Mouse (Mus musculus): Measurements from ENCODE around the gene Tmem259. TPM values are rescaled to one million over a fixed set of nuclear protein-coding genes. Genes with fewer than 3 reads are reported as not detected.

Tmem259 gene
- polyA plus RNA-seq, 1 experiment from 2014 or later, result 8.2 TPM

DNA sequence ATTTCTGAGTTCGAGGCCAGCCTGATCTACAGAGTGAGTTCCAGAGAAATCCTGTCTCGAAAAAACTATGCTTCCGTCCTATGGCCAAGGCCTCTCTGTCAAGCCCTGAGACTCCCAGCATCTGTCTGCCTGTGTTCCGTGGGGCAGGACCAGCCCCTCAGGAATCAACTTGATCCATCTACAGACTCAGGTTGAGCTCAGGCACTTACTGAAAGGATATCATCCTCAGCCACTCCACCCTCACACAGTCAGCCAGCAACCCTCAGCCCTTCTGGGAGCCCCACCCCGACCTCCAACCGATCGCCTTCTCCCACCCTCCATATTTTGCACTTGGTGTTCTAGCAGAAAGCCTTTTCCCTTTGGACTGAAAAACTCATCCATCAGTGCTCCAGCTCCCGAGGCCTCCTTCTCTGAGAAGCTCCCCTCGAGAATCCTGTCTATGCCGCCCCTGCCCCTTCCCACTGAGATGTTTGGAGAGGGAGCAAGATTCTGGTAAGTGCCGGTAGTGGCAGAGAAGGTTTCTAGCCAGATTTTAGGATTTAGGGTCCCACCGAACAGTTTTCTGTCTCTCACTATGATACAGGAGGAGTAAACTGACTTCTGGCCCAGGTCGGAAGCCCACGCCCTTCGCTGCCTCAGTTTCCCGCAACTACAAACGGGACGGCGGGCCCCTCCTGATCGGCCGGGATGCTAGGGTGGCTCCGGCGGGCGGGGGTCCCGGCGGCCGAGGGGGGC lies 3.8 kb upstream of the Tmem259 start:
- WGBS (ENCODE audit: insufficient replicate concordance), result 15% methylated on average over 27 of the region's 27 CpGs
- DNase-seq (no peak), ATAC-seq (ENCODE audit: low read depth) (no peak)
- peaks cover 62% of the 10 kb centered on the region for H3K4me1 ChIP-seq (replicated peaks)
- H3K27me3 ChIP-seq, result peaks cover 34% of the 10 kb centered on the region
- peak overlapping the region; percentile 99 for H3K27ac ChIP-seq
- peak overlapping the region; percentile 89 for H3K4me3 ChIP-seq (replicated peaks)
- peak overlapping the region; percentile 94 for H3K4me2 ChIP-seq
- H3K9ac ChIP-seq, result peak overlapping the region; percentile 73
- H3K36me3 ChIP-seq, result peaks cover 21% of the 10 kb centered on the region
- H3K9me3 ChIP-seq (replicated peaks), result peaks cover 8% of the 10 kb centered on the region; the same call in 1 of the 2 replicates

DNA sequence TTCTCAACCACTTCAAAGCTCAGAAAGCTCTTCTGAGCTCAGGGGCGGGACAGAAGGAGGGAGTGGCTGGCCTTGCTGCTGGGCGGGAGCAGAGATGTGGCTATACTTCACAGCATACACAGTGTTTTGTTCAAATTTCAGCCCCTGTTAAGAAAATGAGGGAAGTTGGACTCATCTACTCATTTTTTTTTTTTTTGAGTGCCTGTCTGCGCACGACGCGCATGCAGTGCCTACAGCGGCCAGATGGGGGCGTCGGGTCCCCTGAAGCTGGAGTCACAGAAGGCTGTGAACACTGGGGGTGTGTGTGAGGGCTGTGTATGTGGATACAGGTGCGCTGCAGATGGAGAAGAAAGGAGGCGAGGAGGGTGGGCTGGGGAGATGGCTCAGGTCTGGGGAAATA lies 2.8 kb upstream of the Tmem259 start:
- peak overlapping the region; percentile 95 for H3K9ac ChIP-seq
- WGBS (ENCODE audit: insufficient replicate concordance), result 1% methylated on average over 11 of the region's 11 CpGs

DNA sequence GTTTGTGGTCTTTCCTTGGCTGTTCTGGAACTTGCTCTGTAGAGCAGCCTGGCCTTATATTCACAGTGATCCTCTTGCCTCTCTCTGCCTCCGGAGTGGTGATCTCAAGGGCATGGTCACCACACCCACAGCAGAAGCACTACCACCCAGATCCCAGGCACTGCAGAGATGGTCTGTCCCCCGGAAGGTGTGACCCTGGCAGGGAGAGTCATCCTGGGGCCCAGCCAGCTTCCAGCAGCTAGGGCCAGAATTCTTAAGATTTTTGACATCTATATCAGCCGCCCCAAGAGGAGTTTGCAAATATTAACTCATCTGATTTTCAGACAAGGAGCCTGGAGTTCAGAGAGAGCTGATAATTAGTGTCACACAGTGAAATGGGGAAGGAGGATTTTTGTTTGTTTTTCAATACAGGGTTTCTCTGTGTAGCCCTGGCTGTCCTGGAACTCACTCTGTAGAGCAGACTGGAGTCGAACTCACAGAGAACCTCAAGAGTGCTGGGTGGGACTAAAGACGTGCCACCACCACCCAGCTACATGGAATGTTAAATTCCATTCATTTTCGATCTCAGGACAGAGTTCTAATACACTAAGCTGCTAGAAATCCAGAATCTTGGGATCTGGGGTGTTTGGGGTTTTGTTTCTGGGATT lies 2.2 kb upstream of the Tmem259 start:
- Histone ChIP-seq H3K9me3 (replicated peaks) (no peaks in the 10 kb centered on the region), H3K27me3 (peaks cover 34% of the 10 kb centered on the region), H3K36me3 (peaks cover 11% of the 10 kb centered on the region), H3K27ac (peak overlapping the region; percentile 99), H3K4me1 (replicated peaks) (peaks cover 76% of the 10 kb centered on the region), H3K4me2 (peak overlapping the region; percentile 94), H3K4me3 (replicated peaks) (peak overlapping the region; percentile 89), H3K9ac (peak overlapping the region; percentile 95)
- ATAC-seq (ENCODE audit: low read depth), result peak; percentile 57
- peak; percentile 64 for DNase-seq
- WGBS (ENCODE audit: insufficient replicate concordance), result 22% methylated on average over 6 of the region's 6 CpGs

More for the DNA sequence above, 2.8 kb upstream of the Tmem259 start:
- Histone ChIP-seq H3K4me1 (replicated peaks) (peaks cover 70% of the 10 kb centered on the region), H3K4me3 (replicated peaks) (peak overlapping the region; percentile 89), H3K4me2 (peak overlapping the region; percentile 94), H3K36me3 (peaks cover 12% of the 10 kb centered on the region), H3K9me3 (replicated peaks) (peaks cover 5% of the 10 kb centered on the region; the same call in 1 of the 2 replicates), H3K27me3 (peaks cover 34% of the 10 kb centered on the region), H3K27ac (peak overlapping the region; percentile 99)
- DNase-seq, result peak; percentile 77
- no peak for ATAC-seq (ENCODE audit: low read depth)

DNA sequence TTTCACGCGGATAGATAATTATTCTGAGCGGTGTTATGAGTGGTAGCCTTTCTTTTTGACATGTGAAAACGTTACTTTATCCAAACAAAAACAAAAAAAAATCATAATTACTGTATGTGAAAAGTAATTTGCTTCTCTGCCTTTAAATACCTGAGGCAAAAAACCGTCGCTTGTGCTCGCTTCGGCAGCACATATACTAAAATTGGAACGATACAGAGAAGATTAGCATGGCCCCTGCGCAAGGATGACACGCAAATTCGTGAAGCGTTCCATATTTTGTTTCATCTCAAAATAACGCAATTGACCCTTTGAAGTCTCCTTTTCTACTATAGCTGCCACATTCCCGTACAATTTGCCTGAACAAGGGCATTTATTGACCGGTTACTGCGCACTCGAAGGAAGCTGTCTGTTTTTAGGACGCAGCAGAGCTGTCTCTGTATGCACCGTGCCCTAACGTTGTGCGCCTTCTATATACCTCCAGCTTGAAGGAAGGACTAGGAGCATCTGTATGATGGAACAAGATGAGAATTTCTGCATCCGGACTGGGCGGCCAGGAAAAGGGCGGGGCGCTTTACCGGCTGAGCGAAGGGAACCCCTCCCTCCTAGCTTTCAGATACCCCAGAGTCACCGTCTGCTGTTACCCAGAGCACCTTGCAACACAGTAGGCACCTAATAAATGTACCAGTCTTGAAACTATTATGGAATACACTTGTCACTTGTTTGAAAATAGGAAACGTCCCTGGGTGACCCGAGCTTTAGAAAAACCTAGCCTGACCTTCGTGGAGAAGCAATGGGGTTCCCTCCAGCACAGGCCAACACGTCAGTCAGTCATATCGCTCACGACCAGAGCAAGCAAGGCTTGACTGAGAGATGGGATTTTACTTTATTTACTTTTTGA lies 1.5 kb upstream of the Tmem259 start:
- peaks cover 77% of the 10 kb centered on the region for H3K4me1 ChIP-seq (replicated peaks)
- 2% methylated on average over 35 of the region's 35 CpGs for WGBS (ENCODE audit: insufficient replicate concordance)

DNA sequence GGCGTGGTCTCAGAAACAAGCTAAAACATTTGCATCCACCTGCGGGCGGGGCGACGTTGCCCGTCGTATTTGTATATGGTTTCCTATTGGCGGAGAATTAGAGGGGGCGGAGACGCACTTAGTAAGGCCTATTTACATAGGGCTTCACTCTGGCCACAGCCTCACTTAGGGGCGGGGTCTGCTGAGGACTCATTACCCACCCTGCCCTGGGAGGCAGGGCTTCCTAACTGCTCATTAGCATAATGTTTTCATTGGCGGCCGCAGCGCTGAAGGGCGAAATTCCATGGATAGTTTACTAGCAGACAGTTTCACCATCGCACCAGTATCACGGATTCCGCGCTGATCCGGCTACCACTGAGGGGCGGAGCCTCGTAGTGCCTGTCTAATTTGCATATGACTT lies 741 bp upstream of the Tmem259 start:
- peak overlapping the region; percentile 95 for H3K9ac ChIP-seq
- peaks cover 78% of the 10 kb centered on the region for H3K4me1 ChIP-seq (replicated peaks)
- peak overlapping the region; percentile 99 for H3K27ac ChIP-seq
- ATAC-seq (ENCODE audit: low read depth) (peak; percentile 83), DNase-seq (peak; percentile 97)
- no peaks in the 10 kb centered on the region for H3K9me3 ChIP-seq (replicated peaks)
- under 1% methylated on average over 22 of the region's 22 CpGs for WGBS (ENCODE audit: insufficient replicate concordance)
- peaks cover 14% of the 10 kb centered on the region for H3K36me3 ChIP-seq
- H3K4me3 ChIP-seq (replicated peaks), result peak overlapping the region; percentile 89
- peaks cover 27% of the 10 kb centered on the region for H3K27me3 ChIP-seq
- H3K4me2 ChIP-seq, result peak overlapping the region; percentile 94

More for the DNA sequence above, 1.5 kb upstream of the Tmem259 start:
- Histone ChIP-seq H3K27ac (peak overlapping the region; percentile 99), H3K9ac (peak overlapping the region; percentile 95), H3K9me3 (replicated peaks) (no peaks in the 10 kb centered on the region), H3K4me2 (peak overlapping the region; percentile 94), H3K36me3 (peaks cover 11% of the 10 kb centered on the region), H3K27me3 (peaks cover 31% of the 10 kb centered on the region), H3K4me3 (replicated peaks) (peak overlapping the region; percentile 89)
- ATAC-seq (ENCODE audit: low read depth) (peak; percentile 59), DNase-seq (peak; percentile 79)

DNA sequence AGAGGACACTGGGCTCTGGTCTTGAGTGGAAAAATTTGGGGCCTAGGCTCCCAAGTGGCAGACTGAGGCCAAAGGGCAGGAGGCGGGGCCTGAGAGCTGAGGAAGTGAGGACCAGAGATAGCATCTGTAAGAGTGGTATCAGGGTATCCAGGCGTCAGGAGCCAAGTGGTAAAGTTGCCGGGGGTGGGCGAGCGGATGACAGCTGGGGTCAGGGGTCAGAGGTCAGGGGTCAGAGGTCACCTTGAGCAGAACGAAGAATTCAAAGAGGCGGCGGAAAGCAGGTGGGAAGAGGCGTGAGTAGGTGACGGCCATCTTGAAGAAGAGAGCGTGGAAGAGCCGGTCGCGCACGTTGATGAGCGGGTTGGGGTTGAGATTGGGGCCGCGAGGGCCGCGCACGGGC lies 460 bp downstream of the Tmem259 start:
- H3K27me3 ChIP-seq, result peaks cover 15% of the 10 kb centered on the region
- H3K4me1 ChIP-seq (replicated peaks), result peaks cover 66% of the 10 kb centered on the region
- DNase-seq, result peak; percentile 74
- H3K27ac ChIP-seq, result peak overlapping the region; percentile 99
- peaks cover 26% of the 10 kb centered on the region for H3K36me3 ChIP-seq
- WGBS (ENCODE audit: insufficient replicate concordance), result under 1% methylated on average over 21 of the region's 21 CpGs
- peaks cover 2% of the 10 kb centered on the region; the same call in 1 of the 2 replicates for H3K9me3 ChIP-seq (replicated peaks)
- peak overlapping the region; percentile 95 for H3K9ac ChIP-seq
- peak overlapping the region; percentile 89 for H3K4me3 ChIP-seq (replicated peaks)
- ATAC-seq (ENCODE audit: low read depth), result no peak
- peak overlapping the region; percentile 94 for H3K4me2 ChIP-seq

DNA sequence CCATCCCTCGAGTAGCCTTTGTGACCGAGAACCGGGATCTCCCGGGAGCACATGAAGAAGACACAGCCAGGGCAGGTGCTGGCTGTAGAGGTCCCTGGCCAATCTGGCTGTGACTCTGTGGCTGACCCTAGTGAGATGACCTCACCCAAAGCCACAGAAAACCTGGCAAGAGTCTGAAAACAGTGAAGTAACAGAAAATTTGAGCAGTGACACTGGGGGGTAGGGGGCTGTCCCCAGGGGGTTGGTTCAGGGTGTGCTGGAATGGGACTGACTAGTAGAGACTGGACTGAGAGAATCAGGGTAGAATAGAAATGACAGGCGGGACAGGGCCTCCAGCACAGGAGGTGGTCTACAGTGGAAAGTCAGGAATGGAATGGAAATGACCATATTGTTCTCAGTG lies 925 bp downstream of the Tmem259 start:
- Histone ChIP-seq H3K27me3 (peaks cover 11% of the 10 kb centered on the region), H3K4me3 (replicated peaks) (peak overlapping the region; percentile 89), H3K4me2 (peak overlapping the region; percentile 94), H3K4me1 (replicated peaks) (peaks cover 61% of the 10 kb centered on the region), H3K9ac (peak overlapping the region; percentile 95), H3K27ac (peak overlapping the region; percentile 99), H3K36me3 (peaks cover 31% of the 10 kb centered on the region), H3K9me3 (replicated peaks) (peaks cover 7% of the 10 kb centered on the region; the same call in 1 of the 2 replicates)
- DNase-seq, result no peak
- WGBS (ENCODE audit: insufficient replicate concordance), result 79% methylated on average over 5 of the region's 5 CpGs
- ATAC-seq (ENCODE audit: low read depth), result no peak

DNA sequence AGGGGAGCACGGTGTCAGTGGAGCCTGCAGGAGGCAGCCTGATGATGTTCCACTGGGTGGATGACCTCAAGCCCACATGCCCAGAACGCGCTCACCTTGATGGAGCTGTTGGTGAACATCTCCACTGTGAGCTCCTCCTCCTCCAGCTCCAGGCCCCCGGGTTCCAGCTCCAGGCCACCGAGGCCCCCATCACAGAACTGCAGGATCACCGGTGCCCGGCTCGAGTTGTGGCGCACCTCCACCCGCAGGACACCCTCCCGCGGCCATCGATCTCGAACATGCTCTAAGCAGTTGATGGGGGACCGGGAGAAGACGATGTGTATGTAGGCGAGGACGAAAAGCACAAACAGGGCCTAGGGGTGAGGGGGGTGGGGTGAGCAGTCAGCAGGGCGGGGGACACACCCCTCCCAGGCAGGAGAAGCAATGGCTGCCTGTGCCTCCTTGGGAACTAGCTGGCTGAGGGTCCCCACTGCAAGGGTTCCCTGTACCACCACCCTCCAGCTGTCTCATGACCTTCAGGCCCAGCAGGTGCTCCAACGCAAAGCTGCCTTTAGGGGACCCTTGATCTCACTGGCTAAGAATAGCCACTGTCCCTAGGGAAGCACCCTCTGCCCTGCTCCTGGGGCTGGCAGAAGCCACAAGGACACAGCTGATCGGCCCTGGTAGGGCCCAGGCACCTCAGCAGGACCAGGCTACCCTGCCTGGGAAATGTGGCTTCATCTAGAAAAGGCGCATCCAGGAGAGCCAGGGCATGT lies 4.6 kb downstream of the Tmem259 start:
- no peak for DNase-seq
- peaks cover 33% of the 10 kb centered on the region for H3K4me1 ChIP-seq (replicated peaks)
- no peak for ATAC-seq (ENCODE audit: low read depth)
- H3K36me3 ChIP-seq, result peaks cover 64% of the 10 kb centered on the region
- no peak overlapping the region for H3K9ac ChIP-seq
- peaks cover 35% of the 10 kb centered on the region for H3K9me3 ChIP-seq (replicated peaks)
- WGBS (ENCODE audit: insufficient replicate concordance), result 88% methylated on average over 22 of the region's 22 CpGs
- H3K4me3 ChIP-seq (replicated peaks), result no peak overlapping the region
- H3K27me3 ChIP-seq, result no peaks in the 10 kb centered on the region
- H3K4me2 ChIP-seq, result no peak overlapping the region
- H3K27ac ChIP-seq, result no peak overlapping the region

DNA sequence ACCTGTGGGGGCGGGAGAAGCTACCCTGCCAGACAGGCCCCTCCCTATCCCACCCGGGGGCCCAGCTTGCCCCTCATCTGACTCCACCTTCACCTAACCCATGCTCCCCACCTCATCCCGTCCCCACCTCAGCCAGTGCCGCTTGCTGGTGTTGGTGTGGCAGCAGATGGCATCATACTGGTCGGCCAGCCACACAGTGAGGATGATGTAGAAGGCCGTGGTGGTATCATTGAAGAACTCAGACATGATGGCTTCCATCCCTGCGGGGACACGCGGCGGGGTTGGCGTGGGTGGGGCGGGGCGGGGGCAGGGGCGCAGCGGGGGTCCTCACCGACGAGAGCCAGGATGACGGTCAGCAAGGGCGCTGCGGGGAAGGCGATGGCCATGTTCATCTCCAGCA lies 6.1 kb downstream of the Tmem259 start:
- H3K4me1 ChIP-seq (replicated peaks), result peaks cover 27% of the 10 kb centered on the region
- H3K4me3 ChIP-seq (replicated peaks), result no peak overlapping the region
- peaks cover 7% of the 10 kb centered on the region for H3K27me3 ChIP-seq
- H3K9ac ChIP-seq, result no peak overlapping the region
- WGBS (ENCODE audit: insufficient replicate concordance), result 93% methylated on average over 21 of the region's 21 CpGs
- ATAC-seq (ENCODE audit: low read depth), result no peak
- no peak for DNase-seq
- peaks cover 35% of the 10 kb centered on the region for H3K9me3 ChIP-seq (replicated peaks)
- H3K4me2 ChIP-seq, result no peak overlapping the region
- H3K36me3 ChIP-seq, result peaks cover 64% of the 10 kb centered on the region
- no peak overlapping the region for H3K27ac ChIP-seq

DNA sequence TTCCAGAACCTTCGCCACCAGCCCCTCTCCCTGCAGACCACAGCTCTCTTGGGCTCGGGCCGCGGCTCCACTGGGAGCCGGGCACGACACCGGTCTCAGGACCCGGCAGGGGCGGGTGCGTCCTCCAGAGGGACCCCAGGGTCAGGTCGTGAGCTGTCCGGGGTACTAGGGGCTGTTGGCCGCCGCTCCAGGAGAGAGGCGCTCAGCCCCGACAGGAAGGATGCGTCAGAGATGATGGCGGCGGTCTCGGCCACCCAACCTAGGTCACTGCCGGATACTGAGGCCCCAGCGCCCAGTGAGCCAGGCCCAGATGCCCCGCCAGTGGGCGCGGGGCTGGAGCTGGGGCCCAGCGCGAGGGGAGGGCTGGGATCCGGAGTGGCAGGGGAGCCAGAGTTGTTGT lies 6.8 kb downstream of the Tmem259 start:
- ATAC-seq (ENCODE audit: low read depth) (no peak), DNase-seq (no peak)
- Histone ChIP-seq H3K9me3 (replicated peaks) (peaks cover 35% of the 10 kb centered on the region), H3K36me3 (peaks cover 64% of the 10 kb centered on the region), H3K27me3 (peaks cover 14% of the 10 kb centered on the region), H3K4me3 (replicated peaks) (no peak overlapping the region; the same call in 1 of the 2 replicates), H3K4me1 (replicated peaks) (peaks cover 19% of the 10 kb centered on the region), H3K27ac (no peak overlapping the region), H3K9ac (no peak overlapping the region), H3K4me2 (no peak overlapping the region)
- WGBS (ENCODE audit: insufficient replicate concordance), result 94% methylated on average over 28 of the region's 28 CpGs
